Mouse (Mus musculus): ENCODE measurements around the gene Foxp1.

DNA sequence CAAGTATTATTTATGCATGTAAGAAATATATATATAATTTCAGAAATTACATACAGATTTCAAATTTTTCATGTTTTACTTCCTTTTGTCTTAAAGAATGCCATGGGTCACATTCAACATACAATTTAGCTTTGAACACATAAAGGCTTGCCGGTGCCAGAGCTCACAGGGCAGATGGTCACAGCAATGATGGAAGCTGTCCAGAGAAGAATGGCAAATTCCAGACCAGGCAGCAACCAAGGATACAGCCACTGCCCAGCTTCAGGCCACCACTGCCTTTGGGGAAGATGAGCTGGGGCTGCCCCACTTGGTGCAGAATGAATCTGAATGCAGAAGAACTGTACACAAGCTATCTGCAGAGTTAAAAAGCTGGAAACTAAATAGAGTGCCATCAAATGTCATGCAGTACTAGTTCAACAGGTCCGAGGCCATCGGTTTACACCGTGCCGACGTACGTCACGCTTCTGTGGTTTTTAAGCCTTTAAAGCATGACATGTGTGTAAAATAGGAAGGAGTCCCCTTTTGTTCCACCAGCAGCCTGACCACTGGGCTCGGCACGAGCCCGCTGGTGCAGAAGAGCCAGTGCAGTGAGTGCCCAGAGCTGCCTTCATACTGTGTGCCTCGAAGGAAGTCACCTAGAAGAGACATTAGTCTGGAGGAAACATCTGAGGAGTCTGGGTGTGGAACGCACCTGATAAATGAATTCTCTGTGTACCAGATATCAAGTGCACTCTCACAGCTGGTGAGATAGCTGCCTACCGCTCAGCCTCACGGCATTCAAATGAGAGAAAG, 239.5 kb downstream of the Foxp1 start:
- no peak for TF ChIP-seq CTCF (IDR thresholded peaks at IDR 0.05; ENCODE audit: borderline replicate concordance, extremely low read depth, insufficient read depth, insufficient read length)
- TF ChIP-seq POLR2A (IDR thresholded peaks at IDR 0.05; ENCODE audit: borderline replicate concordance, extremely low read depth, insufficient read depth, insufficient read length, poor library complexity, severe bottlenecking) = no peak

Measured in brain, embryonic 14.5 days (tissue).